Mouse (Mus musculus) lung, postnatal 0 days (tissue): ENCODE results near the gene Uso1.

Experiments
- CTCF ChIP-seq: IDR thresholded peaks from 2 replicates; pipeline ENCODE4 v1.5.1; 2016; ENCODE audit warnings: antibody characterized with exemption, mild to moderate bottlenecking
- EP300 ChIP-seq: IDR thresholded peaks from 2 replicates; pipeline ENCODE4 v1.6.1; 2016; ENCODE audit warnings: antibody characterized with exemption, mild to moderate bottlenecking, control low read depth

- no peak for TF ChIP-seq CTCF
- TF ChIP-seq EP300, result no peak
Measured at GRCm38 (mm10) chr5:92112175-92112574, 25.6 kb upstream of the Uso1 start.
